Mouse (Mus musculus): ENCODE results near the gene 1700092M07Rik. TPM values are rescaled to one million over a fixed set of nuclear protein-coding genes. Genes with fewer than 3 reads are reported as not detected.
A peak's percentile ranks its signal among the peaks of the same experiment; 100 is the strongest.
"Not testable (repeated sequence)": the region's sequence is repeated elsewhere in the genome, so short reads cannot be mapped to it uniquely, and the experiment has no call there.

The 1700092M07Rik gene
- polyA plus RNA-seq, 1 experiment from 2014 or later, result 0.59 TPM

- 4% methylated on average over 2 of the region's 2 CpGs for WGBS
Measured at GRCm38 (mm10) chr19:8724392-8724791, 16.1 kb upstream of the 1700092M07Rik start.

GRCm38 (mm10) chr19:8725081-8725613 lies 15.4 kb upstream of the 1700092M07Rik start:
- 27% methylated on average over 4 of the region's 4 CpGs for WGBS
- TF ChIP-seq CTCF (IDR thresholded peaks at IDR 0.05; ENCODE audit: low read depth) (no peak), EP300 (optimal IDR thresholded peaks at IDR 0.05) (no peak)
- Histone ChIP-seq H3K4me1 (replicated peaks; ENCODE audit: control insufficient read depth, insufficient read depth) (no peaks in the 10 kb centered on the region), H3K9me3 (ENCODE audit: control insufficient read depth, low read length) (no peaks in the 10 kb centered on the region), H3K4me3 (ENCODE audit: low read depth, low read length) (peak overlapping the region; percentile 66; the same call in 1 of the 2 replicates), H3K27me3 (ENCODE audit: control insufficient read depth, insufficient read depth, low read length) (no peaks in the 10 kb centered on the region), H3K9ac (ENCODE audit: low read length) (peak overlapping the region; percentile 89; the same call in 1 of the 2 replicates), H3K4me2 (replicated peaks; ENCODE audit: low read depth) (peak overlapping the region; percentile 54), H3K36me3 (ENCODE audit: control insufficient read depth, insufficient read depth, low read length) (peaks cover 6% of the 10 kb centered on the region; the same call in 1 of the 2 replicates), H3K27ac (replicated peaks) (no peak overlapping the region)
- DNase-seq (ENCODE audit: low spot score) (no peak), ATAC-seq (ENCODE audit: low FRiP score, low TSS enrichment) (no peak)

More at GRCm38 (mm10) chr19:8724392-8724791, 16.1 kb upstream of the 1700092M07Rik start:
- Histone ChIP-seq H3K27me3 (ENCODE audit: control insufficient read depth, insufficient read depth, low read length) (no peaks in the 10 kb centered on the region), H3K9me3 (ENCODE audit: control insufficient read depth, low read length) (no peaks in the 10 kb centered on the region), H3K9ac (ENCODE audit: low read length) (peak overlapping the region; percentile 89), H3K4me2 (replicated peaks; ENCODE audit: low read depth) (peak overlapping the region; percentile 54), H3K4me3 (ENCODE audit: low read depth, low read length) (peak overlapping the region; percentile 66), H3K36me3 (ENCODE audit: control insufficient read depth, insufficient read depth, low read length) (peaks cover 6% of the 10 kb centered on the region; the same call in 1 of the 2 replicates), H3K27ac (replicated peaks) (no peak overlapping the region), H3K4me1 (replicated peaks; ENCODE audit: control insufficient read depth, insufficient read depth) (no peaks in the 10 kb centered on the region)
- DNase-seq (ENCODE audit: low spot score), result no peak
- ATAC-seq (ENCODE audit: low FRiP score, low TSS enrichment), result no peak
- TF ChIP-seq EP300 (optimal IDR thresholded peaks at IDR 0.05), result no peak
- TF ChIP-seq CTCF (IDR thresholded peaks at IDR 0.05; ENCODE audit: low read depth), result no peak

GRCm38 (mm10) chr19:8726609-8727390 lies 13.7 kb upstream of the 1700092M07Rik start:
- Histone ChIP-seq H3K9ac (ENCODE audit: low read length) (no peak overlapping the region), H3K4me3 (ENCODE audit: low read depth, low read length) (no peak overlapping the region), H3K36me3 (ENCODE audit: control insufficient read depth, insufficient read depth, low read length) (peaks cover 6% of the 10 kb centered on the region; the same call in 1 of the 2 replicates), H3K9me3 (ENCODE audit: control insufficient read depth, low read length) (no peaks in the 10 kb centered on the region), H3K4me2 (replicated peaks; ENCODE audit: low read depth) (no peak overlapping the region), H3K27me3 (ENCODE audit: control insufficient read depth, insufficient read depth, low read length) (no peaks in the 10 kb centered on the region), H3K4me1 (replicated peaks; ENCODE audit: control insufficient read depth, insufficient read depth) (no peaks in the 10 kb centered on the region), H3K27ac (replicated peaks) (no peak overlapping the region)
- TF ChIP-seq EP300 (optimal IDR thresholded peaks at IDR 0.05), result no peak
- no peak for TF ChIP-seq CTCF (IDR thresholded peaks at IDR 0.05; ENCODE audit: low read depth)
- 29% methylated on average over 3 of the region's 3 CpGs for WGBS
- ATAC-seq (ENCODE audit: low FRiP score, low TSS enrichment), result no peak
- DNase-seq (ENCODE audit: low spot score), result no peak

- Histone ChIP-seq H3K9me3 (ENCODE audit: control insufficient read depth, low read length) (no peaks in the 10 kb centered on the region), H3K27me3 (ENCODE audit: control insufficient read depth, insufficient read depth, low read length) (no peaks in the 10 kb centered on the region), H3K36me3 (ENCODE audit: control insufficient read depth, insufficient read depth, low read length) (peaks cover 6% of the 10 kb centered on the region; the same call in 1 of the 2 replicates), H3K27ac (replicated peaks) (no peak overlapping the region), H3K4me1 (replicated peaks; ENCODE audit: control insufficient read depth, insufficient read depth) (no peaks in the 10 kb centered on the region), H3K4me2 (replicated peaks; ENCODE audit: low read depth) (no peak overlapping the region), H3K9ac (ENCODE audit: low read length) (no peak overlapping the region), H3K4me3 (ENCODE audit: low read depth, low read length) (no peak overlapping the region)
- TF ChIP-seq EP300 (optimal IDR thresholded peaks at IDR 0.05) (no peak), CTCF (IDR thresholded peaks at IDR 0.05; ENCODE audit: low read depth) (no peak)
- WGBS, result 17% methylated on average over 5 of the region's 5 CpGs
- no peak for DNase-seq (ENCODE audit: low spot score)
- ATAC-seq (ENCODE audit: low FRiP score, low TSS enrichment), result no peak
Measured at GRCm38 (mm10) chr19:8727495-8728114, 12.9 kb upstream of the 1700092M07Rik start.

GRCm38 (mm10) chr19:8728335-8729099 lies 12.0 kb upstream of the 1700092M07Rik start:
- not testable (repeated sequence) for H3K4me3 ChIP-seq (ENCODE audit: low read depth, low read length); H3K9me3 ChIP-seq (ENCODE audit: control insufficient read depth, low read length); H3K4me1 ChIP-seq (replicated peaks; ENCODE audit: control insufficient read depth, insufficient read depth); DNase-seq (ENCODE audit: low spot score); H3K36me3 ChIP-seq (ENCODE audit: control insufficient read depth, insufficient read depth, low read length); H3K27ac ChIP-seq (replicated peaks); H3K4me2 ChIP-seq (replicated peaks; ENCODE audit: low read depth); H3K9ac ChIP-seq (ENCODE audit: low read length); H3K27me3 ChIP-seq (ENCODE audit: control insufficient read depth, insufficient read depth, low read length); ATAC-seq (ENCODE audit: low FRiP score, low TSS enrichment)
- 28% methylated on average over 3 of the region's 3 CpGs for WGBS

Data from stomach, postnatal 0 days (tissue).